Mouse (Mus musculus) Patski (cell line): Measurements from ENCODE around the gene Maea. TPM values are rescaled to one million over a fixed set of nuclear protein-coding genes. Genes with fewer than 3 reads are reported as not detected.
A peak's percentile ranks its signal among the peaks of the same experiment; 100 is the strongest.

Experiments
- ATAC-seq: fragments of 100-300 bp; one replicate; pipeline ENCODE4 v1.8.0; 2021
- CTCF ChIA-PET: fragments of 350-600 bp; sonication (Branson Sonifier 250); formaldehyde crosslinking; loops from one replicate; lab custom pipeline; 2022; ENCODE audit warnings: inconsistent platforms; lab: Charles Lee
- POLR2A ChIA-PET: fragments of 350-600 bp; sonication (Branson Sonifier 250); formaldehyde crosslinking; loops from one replicate; lab custom pipeline; 2022; ENCODE audit warnings: antibody characterized with exemption, inconsistent platforms; lab: Charles Lee
- DNase-seq: peaks from one replicate; pipeline ENCODE4 v3.0.0-alpha.2; 2011; ENCODE audit warnings: low read depth, low spot score
- H3K27me3 ChIP-seq: fragments of 371-371 bp; one replicate; pipeline ENCODE4 v1.5.1; 2021
- CTCF ChIP-seq: fragments of 100-300 bp; IDR thresholded peaks from one replicate; pipeline ENCODE4 v1.5.1; 2021
- in situ Hi-C: fragments of 300-500 bp; cut with MboI; formaldehyde crosslinking; loops from 3 replicates; pipeline ENCODE4 v1.11.1; 2018; ENCODE audit warnings: low pct_unique_long_range_greater_than_20kb, mixed read lengths
- polyA plus RNA-seq: library from polyadenylated mRNA; unstranded; gene quantifications from one replicate; pipeline ENCODE4 v1.2.3, GENCODE M21; 2021

The Maea gene
- polyA plus RNA-seq, 1 experiment from 2014 or later, result 339 TPM

GRCm38 (mm10) chr5:33377801-33378301 is 42.5 kb downstream of the Maea start:
- no peaks in the 10 kb centered on the region for H3K27me3 ChIP-seq
- in situ Hi-C loops, result loop anchor here (5.0 kb wide), 2 partner anchors 106 to 171 kb away; partner anchors contain the start of gene Ctbp1
- DNase-seq (no peak), ATAC-seq (peak; percentile 1)
- ChIA-PET POLR2A (interaction anchor here (0.9 to 4.1 kb wide), 5 partner anchors 34 to 104 kb away, joined by 3 to 34 read pairs (median 10); partner anchors contain the start of genes Ctbp1 and Maea), CTCF (interaction anchor here (1.0 to 2.5 kb wide), 7 partner anchors 19 to 108 kb away, joined by 3 to 15 read pairs (median 4); partner anchors contain the start of gene Ctbp1)
- no peak for TF ChIP-seq CTCF

DNA sequence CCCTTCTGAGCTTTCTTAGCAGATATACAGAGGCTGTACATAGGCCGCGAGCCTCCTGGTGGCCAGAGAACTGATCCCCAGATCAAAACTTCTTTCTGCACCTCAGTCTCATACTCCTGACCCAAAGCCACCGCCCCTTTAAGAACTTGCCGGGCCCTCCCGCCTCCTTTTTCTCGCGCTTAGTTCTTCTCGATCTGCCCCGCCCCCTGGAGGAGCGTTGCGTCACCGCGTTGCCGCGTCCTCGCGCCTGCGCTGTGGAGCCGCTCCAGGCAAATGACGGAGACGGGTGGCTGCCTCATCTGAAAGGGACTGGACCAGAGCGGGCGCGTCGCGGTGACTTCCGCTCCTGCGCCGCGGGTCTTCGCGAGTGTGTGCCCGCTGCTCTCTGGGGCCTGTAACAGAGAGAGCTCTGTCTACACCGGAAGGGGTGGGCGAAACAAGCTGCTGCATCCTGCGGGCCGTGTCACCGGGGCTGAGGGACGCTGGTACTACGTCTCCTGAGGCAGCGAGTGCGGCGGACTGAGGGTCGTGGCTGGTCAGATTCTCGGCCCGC is 43.1 kb downstream of the Maea start, which contains the start of gene Uvssa:
TSS of gene Uvssa (plus strand) at position 248 of the 553 bp plus-strand sequence.
- in situ Hi-C loops, result loop anchor here (5.0 kb wide), 2 partner anchors 106 to 171 kb away; partner anchors contain the start of gene Ctbp1
- TF ChIP-seq CTCF, result peak; percentile 76
- DNase-seq, result peak; percentile 96
- no peaks in the 10 kb centered on the region for H3K27me3 ChIP-seq
- CTCF ChIA-PET, result interaction anchor here (0.8 to 4.3 kb wide), 10 partner anchors 16 to 108 kb away, joined by 3 to 31 read pairs (median 4); partner anchors contain the start of gene Ctbp1
- POLR2A ChIA-PET, result interaction anchor here (0.9 to 4.1 kb wide), 5 partner anchors 35 to 105 kb away, joined by 3 to 34 read pairs (median 10); partner anchors contain the start of genes Ctbp1 and Maea
- ATAC-seq, result peak; percentile 95

DNA sequence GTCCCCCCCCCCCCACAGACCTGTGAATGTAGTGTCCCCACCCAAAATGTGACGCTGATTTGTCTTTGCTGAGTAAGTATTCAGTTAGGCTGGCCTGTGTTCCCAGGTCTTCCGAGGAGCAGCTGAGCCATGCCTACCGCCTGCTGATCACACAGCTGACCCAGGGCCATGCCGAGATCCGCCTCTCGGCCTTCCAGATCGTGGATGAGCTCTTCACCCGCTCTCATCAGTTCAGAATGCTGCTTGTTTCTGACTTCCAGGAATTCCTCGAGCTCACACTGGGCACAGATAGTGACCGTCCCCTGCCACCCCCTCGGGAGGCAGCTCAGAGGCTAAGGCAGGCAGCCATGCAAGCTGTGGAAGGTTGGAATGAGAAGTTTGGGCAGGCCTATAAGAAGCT is 52.2 kb downstream of the Maea start:
- DNase-seq, result no peak
- in situ Hi-C loops, result no loop called here
- CTCF ChIA-PET, result no interaction called here
- H3K27me3 ChIP-seq, result no peaks in the 10 kb centered on the region
- POLR2A ChIA-PET, result no interaction called here
- no peak for TF ChIP-seq CTCF
- ATAC-seq, result no peak

DNA sequence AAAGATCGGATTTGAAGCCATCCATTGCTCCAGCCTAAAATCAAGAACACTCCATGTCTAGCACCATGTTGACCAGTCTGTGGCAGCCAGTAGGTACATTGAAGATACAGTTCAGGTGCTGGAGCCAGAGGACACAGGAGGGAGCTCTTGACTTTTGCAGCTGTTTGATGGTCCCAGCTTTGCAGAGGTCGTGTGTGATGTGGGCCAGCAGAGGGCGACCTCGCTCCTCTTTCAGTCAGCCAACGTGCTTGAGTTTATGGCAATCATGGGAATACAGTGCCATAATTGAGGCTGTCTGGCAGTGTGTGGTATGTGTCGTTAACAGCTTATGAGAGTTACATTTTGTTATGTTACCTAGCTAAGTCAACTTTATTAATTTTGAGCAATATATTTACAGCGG is 58.5 kb downstream of the Maea start:
- no peak for DNase-seq
- in situ Hi-C loops, result loop anchor here (5.0 kb wide), 2 partner anchors 48 to 103 kb away; no protein-coding TSS in a partner anchor
- TF ChIP-seq CTCF, result peak; percentile 98
- POLR2A ChIA-PET, result interaction anchor here (0.6 to 1.1 kb wide), 3 partner anchors 10 to 261 kb away, joined by 3 to 6 read pairs (median 3); no protein-coding TSS in a partner anchor
- no peaks in the 10 kb centered on the region for H3K27me3 ChIP-seq
- CTCF ChIA-PET, result interaction anchor here (0.6 to 3.5 kb wide), 29 partner anchors 9 to 200 kb away, joined by 3 to 31 read pairs (median 4); partner anchors contain the start of gene Uvssa
- no peak for ATAC-seq

- DNase-seq (no peak), ATAC-seq (no peak)
- no peak for TF ChIP-seq CTCF
- CTCF ChIA-PET, result interaction anchor here (1.1 to 3.5 kb wide), 5 partner anchors 10 to 100 kb away, joined by 3 to 31 read pairs (median 9); partner anchors contain the start of gene Uvssa
- H3K27me3 ChIP-seq, result no peaks in the 10 kb centered on the region
- POLR2A ChIA-PET, result no interaction called here
- in situ Hi-C loops, result loop anchor here (5.0 kb wide), 1 partner anchor 187 kb away; no protein-coding TSS in a partner anchor
Observed at GRCm38 (mm10) chr5:33395693-33396092, 60.4 kb downstream of the Maea start.

GRCm38 (mm10) chr5:33396828-33397227 is 61.5 kb downstream of the Maea start:
- in situ Hi-C loops, result loop anchor here (5.0 kb wide), 1 partner anchor 185 kb away; no protein-coding TSS in a partner anchor
- ChIA-PET POLR2A (interaction anchor here (0.5 kb wide), 1 partner anchor 168 kb away, joined by 3 read pairs; no protein-coding TSS in a partner anchor), CTCF (interaction anchor here (1.7 kb wide), 1 partner anchor 15 kb away, joined by 6 read pairs; no protein-coding TSS in a partner anchor)
- no peaks in the 10 kb centered on the region for H3K27me3 ChIP-seq
- no peak for TF ChIP-seq CTCF
- ATAC-seq (no peak), DNase-seq (no peak)

GRCm38 (mm10) chr5:33400819-33401218 is 65.5 kb downstream of the Maea start:
- no peak for TF ChIP-seq CTCF
- CTCF ChIA-PET, result no interaction called here
- POLR2A ChIA-PET, result no interaction called here
- no peaks in the 10 kb centered on the region for H3K27me3 ChIP-seq
- DNase-seq (no peak), ATAC-seq (no peak)
- in situ Hi-C loops, result no loop called here

DNA sequence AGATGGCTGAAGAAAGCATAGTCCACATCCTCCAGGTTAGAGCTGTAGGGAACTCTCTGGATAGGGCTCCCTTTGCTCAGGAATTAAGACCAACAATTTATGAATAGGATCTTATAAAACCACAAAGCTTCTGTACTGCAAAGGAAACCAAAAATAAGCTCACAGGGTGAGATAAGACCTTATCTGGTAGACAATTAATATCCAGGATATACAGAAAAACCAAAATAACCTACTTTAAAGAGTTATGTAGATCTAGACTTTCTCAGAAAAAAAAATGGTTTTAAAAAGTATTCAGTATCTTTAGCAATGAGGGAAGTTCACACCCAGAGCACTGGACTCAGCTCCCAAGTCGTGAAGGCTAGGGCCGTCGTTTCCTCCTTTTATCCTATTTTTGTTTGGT is 85.0 kb downstream of the Maea start:
- in situ Hi-C loops, result no loop called here
- POLR2A ChIA-PET, result no interaction called here
- no peak for DNase-seq
- TF ChIP-seq CTCF, result no peak
- ATAC-seq, result no peak
- no peaks in the 10 kb centered on the region for H3K27me3 ChIP-seq
- CTCF ChIA-PET, result interaction anchor here (1.1 to 1.6 kb wide), 2 partner anchors 12 to 25 kb away, joined by 3 to 4 read pairs; no protein-coding TSS in a partner anchor

Other genes starting within 250 kb of the Maea start
- gene Slc5a1, start 231.3 kb upstream of the Maea start, polyA plus RNA-seq, result 0.04 TPM
- gene Spon2, start 117.1 kb upstream of the Maea start, polyA plus RNA-seq, result 3.9 TPM
- 212 TPM for gene Ctbp1, start 60.5 kb upstream of the Maea start, polyA plus RNA-seq
- gene Uvssa, start 43.0 kb downstream of the Maea start, polyA plus RNA-seq, result 9.3 TPM
- not detected for gene Nkx1-1, start 98.5 kb downstream of the Maea start, polyA plus RNA-seq